Mouse (Mus musculus): ENCODE results near the gene Igfn1.

DNA sequence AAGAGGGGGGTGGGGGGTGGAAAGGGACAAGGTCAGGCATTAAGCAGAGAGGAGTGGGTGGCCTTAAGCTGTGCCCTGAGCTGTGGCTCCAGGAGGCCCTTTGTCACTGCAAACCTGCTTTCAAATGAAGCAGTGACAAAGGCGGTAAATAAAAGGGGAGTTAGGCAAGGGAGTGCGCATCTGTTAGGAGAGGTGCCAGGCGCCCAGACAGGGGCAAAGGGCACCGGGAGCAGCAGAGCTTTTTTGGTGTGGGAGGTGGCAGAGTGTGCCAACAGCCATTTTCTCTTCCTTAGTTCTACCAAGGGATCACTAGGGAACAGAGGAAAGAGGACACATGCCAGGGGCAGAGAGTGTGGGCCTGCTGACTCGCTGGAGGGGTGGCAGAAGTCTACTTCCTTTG lies 88.9 kb downstream of the Igfn1 start:
- no peak for TF ChIP-seq GATA1 (IDR thresholded peaks at IDR 0.05; ENCODE audit: borderline replicate concordance, low read length)
- no peak for TF ChIP-seq FLI1 (IDR thresholded peaks at IDR 0.05; ENCODE audit: low read length)
